In the genomic region with DNA sequence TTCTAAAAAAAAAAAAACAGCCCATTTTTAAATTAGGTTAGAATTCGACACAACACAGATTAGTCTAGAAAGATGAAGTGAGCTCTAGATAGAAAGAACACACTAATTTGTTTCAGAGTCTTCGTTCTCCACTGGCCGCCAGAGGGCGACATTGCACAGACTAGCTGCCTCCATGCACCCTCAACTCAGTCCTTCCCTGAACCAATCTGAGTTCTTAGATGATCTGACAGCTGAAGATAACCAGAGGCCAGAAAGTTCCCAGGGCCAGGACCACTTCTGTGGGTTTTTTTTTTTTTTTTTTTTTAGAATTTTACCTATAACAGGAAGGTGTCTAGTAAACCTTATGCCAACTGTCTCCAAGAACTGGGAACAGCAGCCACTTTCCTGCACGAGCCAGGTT, we compare ENCODE assay signal across 8 mouse cellular contexts.
DNase-seq lines count a peak whose midpoint lies in the region; ATAC-seq and TF ChIP-seq lines count a peak whose summit lies in the region.
"Not testable (repeated sequence)": the region's sequence is repeated elsewhere in the genome, so short reads cannot be mapped to it uniquely, and the experiment has no call there.

No protein-coding gene starts in this region.

- not testable (repeated sequence) for H3K27me3 ChIP-seq in embryonic facial prominence, embryonic 10.5 days (replicated peaks; ENCODE audit: low read depth, poor library complexity, severe bottlenecking); heart, postnatal 0 days (ENCODE audit: control insufficient read depth, insufficient read depth, low read length); intestine, postnatal 0 days (replicated peaks; ENCODE audit: control insufficient read depth, insufficient read depth, low read length); thymus, adult 2 months (ENCODE audit: control insufficient read depth, insufficient read depth, low read length)

- not testable (repeated sequence) for TF ChIP-seq EP300 in heart, postnatal 0 days (IDR thresholded peaks at IDR 0.05; ENCODE audit: low read depth)

- H3K4me3 ChIP-seq in embryonic facial prominence, embryonic 10.5 days; heart, postnatal 0 days (ENCODE audit: low read depth, low read length); intestine, postnatal 0 days (ENCODE audit: low read depth, low read length); thymus, adult 2 months (ENCODE audit: control insufficient read depth, insufficient read depth, low read length): not testable (repeated sequence)

- H3K4me1 ChIP-seq in embryonic facial prominence, embryonic 10.5 days; heart, postnatal 0 days (ENCODE audit: control insufficient read depth, insufficient read depth); intestine, postnatal 0 days (replicated peaks; ENCODE audit: control insufficient read depth, insufficient read depth, low read length); thymus, adult 2 months (replicated peaks; ENCODE audit: control insufficient read depth, insufficient read depth, low read length): not testable (repeated sequence)

- H3K27ac ChIP-seq in embryonic facial prominence, embryonic 10.5 days (replicated peaks); heart, postnatal 0 days (ENCODE audit: low read depth); intestine, postnatal 0 days (ENCODE audit: low read depth, low read length); thymus, adult 2 months (ENCODE audit: control insufficient read depth, insufficient read depth, low read length): not testable (repeated sequence)

- not testable (repeated sequence) for ATAC-seq in heart, postnatal 0 days (ENCODE audit: insufficient read depth, low read depth); intestine, postnatal 0 days
- ATAC-seq in megakaryocyte-erythroid progenitor cell, adult 5-6 weeks (replicated peaks; ENCODE audit: low FRiP score, low TSS enrichment, poor library complexity, severe bottlenecking) = peak; percentile 84

- peak; percentile 64 for DNase-seq in CD4-positive, CD25-positive, alpha-beta regulatory T cell, adult 2 months (ENCODE audit: low read depth, low spot score)
- DNase-seq in brain, adult 2 months (ENCODE audit: low read depth, low spot score) = peak; percentile 3
- DNase-seq in embryonic facial prominence, embryonic 10.5 days (ENCODE audit: low spot score) = peak; percentile 18
- DNase-seq in heart, postnatal 0 days (ENCODE audit: low spot score) = peak; percentile 8
- peak; percentile 1 to 7 for DNase-seq in left cerebral cortex, postnatal 14 days (ENCODE audit: low spot score in 2 of 2)
- DNase-seq in thymus, adult 2 months = peak; percentile 18

- H3K36me3 ChIP-seq in embryonic facial prominence, embryonic 10.5 days (replicated peaks); heart, postnatal 0 days (replicated peaks; ENCODE audit: control insufficient read depth, insufficient read depth, low read length); intestine, postnatal 0 days (ENCODE audit: control insufficient read depth, insufficient read depth); thymus, adult 2 months (ENCODE audit: control insufficient read depth, insufficient read depth, low read length): not testable (repeated sequence)

- not testable (repeated sequence) for TF ChIP-seq POLR2A in thymus, adult 2 months (IDR thresholded peaks at IDR 0.05; ENCODE audit: control insufficient read depth, extremely low read depth, insufficient read depth, low read length, poor library complexity)

- not testable (repeated sequence) for H3K9ac ChIP-seq in heart, postnatal 0 days (replicated peaks; ENCODE audit: low read depth, low read length); intestine, postnatal 0 days (ENCODE audit: low read depth, low read length)

- H3K9me3 ChIP-seq in embryonic facial prominence, embryonic 10.5 days; heart, postnatal 0 days (replicated peaks; ENCODE audit: control insufficient read depth, low read length); intestine, postnatal 0 days (ENCODE audit: control insufficient read depth): not testable (repeated sequence)

- intact Hi-C loops in left cerebral cortex, postnatal 14 days (cut with DNase I) = not testable (repeated sequence)

- not testable (repeated sequence) for H3K4me2 ChIP-seq in heart, postnatal 0 days (ENCODE audit: low read depth, low read length); intestine, postnatal 0 days (replicated peaks; ENCODE audit: low read depth)

- TF ChIP-seq CTCF in heart, postnatal 0 days (IDR thresholded peaks at IDR 0.05; ENCODE audit: low read depth); thymus, adult 2 months (IDR thresholded peaks at IDR 0.05; ENCODE audit: borderline replicate concordance, control insufficient read depth, extremely low read depth, insufficient read depth, low read length, poor library complexity): not testable (repeated sequence)
- TF ChIP-seq CTCF in intestine, postnatal 0 days (IDR thresholded peaks at IDR 0.05; ENCODE audit: low read depth) = peak; percentile 55

- WGBS in embryonic facial prominence, embryonic 10.5 days = 30% methylated on average over 5 of the region's 5 CpGs
- 26% methylated on average over 5 of the region's 5 CpGs for WGBS in heart, postnatal 0 days
- 24% methylated on average over 5 of the region's 5 CpGs for WGBS in intestine, postnatal 0 days
- WGBS in thymus, adult 2 months = 6% methylated on average over 3 of the region's 5 CpGs

Comparison
In these comparisons a context has a peak if more than half of its experiments do, and no peak if none do; other contexts are left out.
1. DNase-seq: peak in every context shown above with its lines; median percentile 64 in CD4-positive, CD25-positive, alpha-beta regulatory T cell, adult 2 months; 18 in embryonic facial prominence, embryonic 10.5 days; 18 in thymus, adult 2 months; 8 in heart, postnatal 0 days; 4 in left cerebral cortex, postnatal 14 days; 3 in brain, adult 2 months.